Mouse (Mus musculus) embryonic stem cell, embryonic (primary cell): ENCODE measurements around the gene Ddx20.

Experiments used
- CTCF ChIA-PET, 4 experiments: fragments of 300-600 bp in 2 of 4; fragments of 350-600 bp in 2 of 4; sonication (Branson Sonifier 250); formaldehyde crosslinking; loops; one replicate each; lab custom pipeline; 2022; ENCODE audit warnings: inconsistent platforms in 2 of 4; lab: Charles Lee
- POLR2A ChIA-PET, 4 experiments: fragments of 300-600 bp in 2 of 4; fragments of 350-600 bp in 2 of 4; sonication (Branson Sonifier 250); formaldehyde crosslinking; loops; one replicate each; lab custom pipeline; 2022; ENCODE audit warnings: antibody characterized with exemption in 4 of 4, inconsistent platforms in 1 of 4; lab: Charles Lee

Ddx20 gene

DNA sequence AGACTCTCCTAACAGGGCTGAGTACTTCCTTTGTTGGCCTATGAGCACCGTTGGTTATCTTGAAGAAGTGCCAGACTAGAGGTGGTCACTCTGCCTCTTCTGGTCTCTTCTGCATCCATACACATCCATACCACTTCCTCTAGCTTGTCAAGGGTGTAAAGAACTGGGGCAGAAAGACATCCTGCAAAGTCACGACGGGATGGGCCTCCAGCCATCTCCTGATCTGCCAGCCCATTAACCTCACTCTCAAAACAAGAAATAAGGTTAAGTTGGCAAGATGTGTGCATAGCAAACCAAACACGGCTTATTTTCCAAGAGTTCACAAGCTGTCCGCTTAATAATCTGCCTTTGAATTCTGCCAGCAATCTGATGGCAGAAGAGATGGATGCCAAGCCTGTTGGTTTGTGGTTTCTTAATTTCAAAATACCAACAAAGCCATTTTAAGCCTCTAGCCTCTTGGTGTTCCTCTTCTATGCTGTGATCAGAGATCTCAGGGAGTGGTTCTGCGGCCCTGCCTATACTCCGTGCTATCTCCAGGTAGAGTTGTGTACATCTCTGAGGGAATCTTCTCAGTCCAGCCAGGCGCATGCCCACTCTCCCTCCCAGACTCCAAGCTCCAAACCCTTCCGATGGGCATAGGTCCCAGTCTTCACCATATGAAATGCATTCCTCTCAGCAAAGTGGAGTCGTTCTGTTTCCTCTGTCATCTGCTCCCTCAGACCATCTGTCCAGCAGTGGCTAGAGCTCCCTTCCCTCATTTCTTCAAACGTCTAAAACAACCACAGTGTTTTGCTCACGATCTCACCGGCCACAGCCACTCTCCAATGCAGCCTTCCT, 33.6 kb downstream of the Ddx20 start:
- ChIA-PET POLR2A (interaction anchor here in 1 of 4 experiments (0.5 to 0.7 kb wide), 2 partner anchors 51 to 92 kb away, joined by 3 read pairs; no protein-coding TSS in a partner anchor), CTCF (interaction anchor here in 1 of 4 experiments (0.7 kb wide), 1 partner anchor 21 kb away, joined by 3 read pairs; no protein-coding TSS in a partner anchor)

DNA sequence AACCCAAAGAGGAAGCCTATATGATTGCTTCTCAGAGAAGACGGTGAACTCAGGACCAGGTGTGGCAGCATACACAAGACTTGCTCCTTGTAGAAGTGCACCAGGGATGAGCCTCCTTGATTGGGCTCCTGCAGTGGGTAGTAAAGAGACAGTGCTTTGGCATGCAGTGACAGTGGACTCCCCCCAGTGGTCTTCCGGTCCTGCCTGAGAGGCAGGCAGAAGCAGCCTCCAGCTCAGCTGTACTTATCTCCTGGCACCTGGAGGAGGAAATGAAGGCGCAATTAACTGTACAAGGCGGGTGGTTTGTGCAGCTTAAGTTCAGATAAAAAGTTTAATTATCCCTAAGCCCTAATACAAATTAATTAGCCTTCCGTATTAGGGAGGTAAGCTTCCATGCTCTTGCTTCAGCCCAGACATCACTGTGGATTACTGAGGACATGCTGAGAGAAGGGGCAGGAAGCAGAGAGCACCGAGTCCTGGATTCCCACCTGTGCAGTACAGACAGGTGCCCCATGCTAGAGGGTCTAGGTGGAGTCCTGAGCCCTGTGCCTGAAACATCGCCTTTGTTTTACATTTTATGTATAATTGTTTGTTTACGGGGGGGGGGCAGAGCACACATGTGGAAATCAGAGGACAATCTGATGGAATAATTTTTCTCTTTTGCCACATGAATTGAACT, 38.3 kb downstream of the Ddx20 start:
- CTCF ChIA-PET = no interaction called here
- POLR2A ChIA-PET = no interaction called here

DNA sequence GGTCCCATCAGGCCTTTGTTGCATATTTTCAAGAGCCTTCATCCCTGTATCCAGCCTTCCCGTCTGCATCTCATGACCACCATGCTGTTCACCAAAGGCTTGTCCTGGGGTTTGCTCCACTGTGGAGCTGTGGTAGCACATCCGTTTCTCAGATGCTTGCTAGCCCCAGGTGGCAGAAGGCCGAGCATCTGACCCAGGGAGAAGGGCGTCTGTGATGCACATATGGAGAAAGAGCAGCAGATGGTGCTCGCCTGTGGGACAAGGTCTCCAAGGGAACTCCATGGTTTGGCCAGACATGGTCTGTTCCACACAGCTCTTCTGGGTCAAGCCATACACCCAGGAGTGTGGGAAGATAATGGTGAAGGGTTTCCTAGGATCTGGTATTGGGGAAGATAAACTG, 43.8 kb downstream of the Ddx20 start:
- ChIA-PET POLR2A (no interaction called here), CTCF (interaction anchor here in 2 of 4 experiments (0.6 kb wide), 2 partner anchors 22 to 484 kb away, joined by 3 to 4 read pairs; no protein-coding TSS in a partner anchor)

DNA sequence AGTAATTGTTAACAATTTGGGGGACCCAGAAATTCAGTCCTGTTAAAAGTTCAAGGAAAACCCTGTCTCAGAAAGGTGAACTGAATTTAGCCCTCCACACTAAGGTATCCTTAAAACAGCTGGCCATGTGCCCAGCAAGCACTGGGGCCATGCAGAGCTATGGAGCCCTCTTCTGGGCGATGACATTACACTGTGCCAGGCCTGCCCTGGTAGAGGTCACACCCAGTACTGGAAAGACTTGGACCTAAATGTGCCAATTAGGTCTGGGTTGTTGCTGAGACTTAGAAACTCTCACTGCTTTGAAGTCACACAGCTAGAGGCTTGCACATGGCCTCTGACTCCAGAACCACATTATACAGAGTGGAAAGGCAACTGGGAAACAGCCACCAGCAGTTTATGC, 45.2 kb downstream of the Ddx20 start:
- ChIA-PET POLR2A (interaction anchor here in 1 of 4 experiments (0.7 kb wide), 1 partner anchor 10 kb away, joined by 3 read pairs; no protein-coding TSS in a partner anchor), CTCF (no interaction called here)

DNA sequence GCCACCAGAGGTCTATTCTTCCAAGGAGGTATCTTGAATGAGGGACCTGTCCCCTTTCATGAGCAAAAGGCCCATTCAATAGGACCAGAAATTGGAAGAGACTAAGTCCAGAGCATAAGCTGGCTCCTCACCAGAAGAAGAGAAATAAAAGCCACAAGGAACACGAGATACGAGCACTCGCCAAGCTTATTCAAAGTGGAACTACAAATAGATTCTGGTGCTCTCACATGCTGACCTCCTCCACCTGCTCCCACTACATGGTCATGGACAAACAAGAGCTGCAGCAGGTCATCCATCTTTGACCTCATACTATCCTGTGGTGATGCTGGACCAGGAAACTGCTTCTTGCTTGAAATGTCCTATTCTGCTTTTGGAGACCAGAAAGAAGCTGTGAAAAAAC, 54.4 kb downstream of the Ddx20 start:
- ChIA-PET POLR2A (no interaction called here), CTCF (no interaction called here)

DNA sequence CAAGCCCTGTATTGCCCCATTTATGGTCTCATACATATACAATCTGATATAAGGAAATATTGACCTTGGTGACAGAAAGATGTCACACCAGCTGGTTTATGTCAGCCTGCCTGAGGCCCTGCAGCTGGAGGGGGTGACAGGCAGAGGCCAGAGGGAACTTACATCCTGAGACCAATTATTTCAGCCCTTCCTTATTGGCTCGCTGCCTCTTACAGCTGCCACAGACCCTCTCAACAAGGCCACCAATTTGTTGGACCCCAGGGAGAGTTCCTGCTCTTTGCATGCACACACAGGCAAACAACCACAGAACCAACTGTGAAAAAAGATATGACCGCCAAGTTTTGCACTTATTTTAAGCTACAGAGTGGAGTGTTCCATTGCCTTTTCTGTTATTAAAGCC, 55.1 kb downstream of the Ddx20 start:
- CTCF ChIA-PET = no interaction called here
- POLR2A ChIA-PET = interaction anchor here in 1 of 4 experiments (0.5 kb wide), 1 partner anchor 579 kb away, joined by 4 read pairs; no protein-coding TSS in a partner anchor
